Comparison of ENCODE assay signal across 9 mouse cellular contexts in the genomic region with DNA sequence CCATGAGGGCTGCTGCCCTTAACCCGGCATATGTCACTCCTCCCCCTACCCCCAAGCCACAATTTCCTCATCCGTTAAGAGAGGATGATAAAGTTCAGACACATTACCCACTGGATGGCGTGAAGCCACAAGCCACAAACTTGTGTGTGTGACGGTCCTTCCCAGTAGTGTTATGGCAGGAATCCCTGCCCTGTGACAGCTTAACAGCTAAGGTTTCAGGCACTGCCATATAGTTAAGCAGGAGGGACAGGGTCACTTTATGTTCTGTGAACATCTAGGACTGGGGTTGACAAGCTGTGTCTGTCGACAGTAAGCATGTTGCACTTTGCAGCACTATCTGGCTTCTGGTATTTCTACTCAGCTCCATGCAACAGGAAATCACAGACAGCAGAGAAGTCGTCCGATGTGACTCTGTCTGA.
DNase-seq lines count a peak whose midpoint lies in the region; ATAC-seq lines count a peak whose summit lies in the region.
"Had no signal": no experiment of that assay in that cellular context is flagged by ENCODE, and none has a peak within 500 bp of the region (broad histone marks: within the 10 kb centered on the region; RNA-seq: fewer than 3 reads in every experiment).

No protein-coding gene starts in this region.

- H3K27me3 ChIP-seq in intestine, embryonic 14.5 days (replicated peaks; ENCODE audit: control insufficient read depth, insufficient read depth, low read length) = no peaks in the 10 kb centered on the region
- no peaks in the 10 kb centered on the region for H3K27me3 ChIP-seq in hindbrain, embryonic 10.5 days (ENCODE audit: insufficient read depth, poor library complexity, severe bottlenecking)

- no peak overlapping the region for H3K4me2 ChIP-seq in intestine, embryonic 14.5 days (ENCODE audit: low read length)

- 47% methylated on average over 7 of the region's 7 CpGs for WGBS in intestine, embryonic 14.5 days
- WGBS in hindbrain, embryonic 10.5 days = 82% methylated on average over 7 of the region's 7 CpGs

- H3K9ac ChIP-seq in intestine, embryonic 14.5 days (ENCODE audit: low read length) = no peak overlapping the region

- no peaks in the 10 kb centered on the region for H3K9me3 ChIP-seq in intestine, embryonic 14.5 days (ENCODE audit: control insufficient read depth, low read length)
- no peaks in the 10 kb centered on the region for H3K9me3 ChIP-seq in hindbrain, embryonic 10.5 days
- H3K9me3 ChIP-seq: embryonic facial prominence, embryonic 10.5 days had no signal

- peaks cover 18% of the 10 kb centered on the region for H3K4me1 ChIP-seq in intestine, embryonic 14.5 days (replicated peaks; ENCODE audit: control insufficient read depth, insufficient read depth, low read length)
- H3K4me1 ChIP-seq in hindbrain, embryonic 10.5 days (replicated peaks) = peaks cover 36% of the 10 kb centered on the region

- H3K36me3 ChIP-seq in intestine, embryonic 14.5 days (ENCODE audit: control insufficient read depth, insufficient read depth, low read length) = no peaks in the 10 kb centered on the region
- H3K36me3 ChIP-seq in hindbrain, embryonic 10.5 days = no peaks in the 10 kb centered on the region
- H3K36me3 ChIP-seq: embryonic facial prominence, embryonic 10.5 days had no signal

- DNase-seq in heart, adult 11 months = peak; percentile 88
- no peak for DNase-seq in heart, postnatal 14 days
- peak; percentile 6 to 21 for DNase-seq in CD8-positive naive resting alpha-beta T cell, adult 2 months (ENCODE audit: low read depth in 2 of 2, low spot score in 2 of 2)
- no peak for DNase-seq in intestine, embryonic 14.5 days (ENCODE audit: low spot score)
- DNase-seq in hindbrain, embryonic 10.5 days (ENCODE audit: low spot score) = no peak
- no peak for DNase-seq in embryo, embryonic 10 days (ENCODE audit: low spot score)
- DNase-seq in kidney, adult 18-20 months = no peak

- ATAC-seq in intestine, embryonic 14.5 days (replicated peaks; ENCODE audit: low FRiP score, low TSS enrichment, low read depth) = no peak
- 0 out of 2 replicates have a peak, but pooled peaks have one; percentile 19 for ATAC-seq in neutrophil, adult 5-6 weeks (ENCODE audit: extremely low read depth, insufficient number of reproducible peaks, low FRiP score, poor library complexity, severe bottlenecking)

- H3K4me3 ChIP-seq in intestine, embryonic 14.5 days (ENCODE audit: low read depth, low read length) = no peak overlapping the region
- no peak overlapping the region for H3K4me3 ChIP-seq in hindbrain, embryonic 10.5 days
- H3K4me3 ChIP-seq: embryonic facial prominence, embryonic 10.5 days had no signal

- intact Hi-C loops in heart, postnatal 14 days (cut with DNase I) = loop anchor here (5.0 kb wide), 1 partner anchor 58 kb away; no protein-coding TSS in a partner anchor

- peak overlapping the region; percentile 80 for H3K27ac ChIP-seq in intestine, embryonic 14.5 days (ENCODE audit: low read depth)
- no peak overlapping the region for H3K27ac ChIP-seq in hindbrain, embryonic 10.5 days
- H3K27ac ChIP-seq: embryonic facial prominence, embryonic 10.5 days had no signal

Comparison
In these comparisons a context has a peak if more than half of its experiments do, and no peak if none do; other contexts are left out.
1. DNase-seq: peak in heart, adult 11 months (single experiment) and CD8-positive naive resting alpha-beta T cell, adult 2 months (2 of 2); none in heart, postnatal 14 days (0 of 2), intestine, embryonic 14.5 days (single experiment), hindbrain, embryonic 10.5 days (single experiment), embryo, embryonic 10 days (single experiment) and kidney, adult 18-20 months (single experiment).